Mouse (Mus musculus): ENCODE data around the gene Muc5b. TPM values are rescaled to one million over a fixed set of nuclear protein-coding genes. Genes with fewer than 3 reads are reported as not detected.

Muc5b gene
- polyA plus RNA-seq, 2 experiments from 2014 or later = not detected

- ATAC-seq = no peak
Measured at GRCm38 (mm10) chr7:141908591-141908990, 69.7 kb downstream of the Muc5b start.

- no peak for ATAC-seq
Measured at GRCm38 (mm10) chr7:141911305-141911704, 72.4 kb downstream of the Muc5b start.

- ATAC-seq = no peak
Measured at GRCm38 (mm10) chr7:141918407-141918806, 79.5 kb downstream of the Muc5b start, which contains the start of gene Tollip. TSS of gene Tollip (minus strand) at chr7:141918507.

Other genes with a start within 250 kb of the Muc5b start
- under 1 TPM; 0.40 to 0.54 TPM for gene Muc6, start 183.8 kb upstream of the Muc5b start, polyA plus RNA-seq (2017; shearing (Covaris generic))
- not detected for gene Muc2, start 148.7 kb upstream of the Muc5b start, polyA plus RNA-seq (2017; shearing (Covaris generic))
- not detected for gene Muc5ac, start 50.1 kb upstream of the Muc5b start, polyA plus RNA-seq (2017; shearing (Covaris generic))
- gene Tollip, start 79.4 kb downstream of the Muc5b start, polyA plus RNA-seq (2017; shearing (Covaris generic)) = 10 to 100 TPM; 22.4 to 23.8 TPM
- gene Brsk2, start 110.7 kb downstream of the Muc5b start, polyA plus RNA-seq (2017; shearing (Covaris generic)) = under 1 TPM; 0.21 to 0.45 TPM
- gene Mob2, start 222.0 kb downstream of the Muc5b start, polyA plus RNA-seq (2017; shearing (Covaris generic)) = 10 to 100 TPM; 55.7 to 62.4 TPM

All from activated CD4-positive, CD25-positive, alpha-beta regulatory T cell, adult 4 months (primary cell).